Mouse (Mus musculus): ENCODE results near the gene Slitrk5.
"Not testable (repeated sequence)": the region's sequence is repeated elsewhere in the genome, so short reads cannot be mapped to it uniquely, and the experiment has no call there.

Gene Slitrk5

DNA sequence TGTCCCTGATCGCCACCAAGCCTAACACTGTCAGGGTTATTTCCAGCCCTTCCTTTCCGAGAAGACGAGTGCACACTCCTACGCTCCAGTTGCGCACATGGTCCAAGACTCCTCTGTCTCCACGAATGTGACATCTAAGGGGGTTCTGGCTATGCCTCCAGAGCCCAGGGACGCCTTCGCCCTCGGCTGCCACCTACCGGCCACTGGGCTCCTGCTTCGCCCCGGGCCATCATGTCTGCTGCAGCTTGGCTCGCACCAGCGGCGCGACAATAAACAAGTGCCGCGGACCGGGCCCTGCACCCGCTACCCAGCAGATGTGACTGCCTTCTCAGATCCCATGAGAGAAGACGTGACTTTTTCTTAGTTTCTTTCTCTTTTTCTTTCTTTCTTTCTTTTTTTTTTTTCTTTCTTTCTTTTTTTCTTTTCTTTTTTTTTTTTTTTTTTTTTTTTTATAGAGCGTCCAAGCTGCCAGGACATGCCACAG, at the start of gene Slitrk5:
TSS of gene Slitrk5 (plus strand) at position 434 of the 484 bp plus-strand sequence.
- DNase-seq (ENCODE audit: low read depth), result peak; percentile 64

DNA sequence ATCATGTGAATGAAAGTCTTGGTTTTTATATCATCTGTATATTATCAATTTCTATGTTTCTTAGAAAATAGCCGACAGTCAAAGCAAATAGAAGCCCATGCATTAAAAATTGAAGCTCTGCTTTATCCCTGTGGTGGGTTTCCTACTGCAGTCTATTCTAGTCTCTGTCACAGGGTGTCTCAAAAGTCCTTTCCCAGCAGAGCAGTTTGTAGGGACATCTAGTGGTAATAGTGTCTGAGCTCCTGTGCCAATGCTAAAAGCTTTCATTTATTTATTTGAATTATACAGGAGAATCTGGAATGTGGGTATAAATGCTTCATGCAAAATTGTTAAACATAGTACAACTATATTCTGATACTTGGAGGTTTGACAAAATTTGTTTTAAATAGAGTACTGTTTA, 2.0 kb upstream of the Slitrk5 start:
- no peak for DNase-seq (ENCODE audit: low read depth)

DNA sequence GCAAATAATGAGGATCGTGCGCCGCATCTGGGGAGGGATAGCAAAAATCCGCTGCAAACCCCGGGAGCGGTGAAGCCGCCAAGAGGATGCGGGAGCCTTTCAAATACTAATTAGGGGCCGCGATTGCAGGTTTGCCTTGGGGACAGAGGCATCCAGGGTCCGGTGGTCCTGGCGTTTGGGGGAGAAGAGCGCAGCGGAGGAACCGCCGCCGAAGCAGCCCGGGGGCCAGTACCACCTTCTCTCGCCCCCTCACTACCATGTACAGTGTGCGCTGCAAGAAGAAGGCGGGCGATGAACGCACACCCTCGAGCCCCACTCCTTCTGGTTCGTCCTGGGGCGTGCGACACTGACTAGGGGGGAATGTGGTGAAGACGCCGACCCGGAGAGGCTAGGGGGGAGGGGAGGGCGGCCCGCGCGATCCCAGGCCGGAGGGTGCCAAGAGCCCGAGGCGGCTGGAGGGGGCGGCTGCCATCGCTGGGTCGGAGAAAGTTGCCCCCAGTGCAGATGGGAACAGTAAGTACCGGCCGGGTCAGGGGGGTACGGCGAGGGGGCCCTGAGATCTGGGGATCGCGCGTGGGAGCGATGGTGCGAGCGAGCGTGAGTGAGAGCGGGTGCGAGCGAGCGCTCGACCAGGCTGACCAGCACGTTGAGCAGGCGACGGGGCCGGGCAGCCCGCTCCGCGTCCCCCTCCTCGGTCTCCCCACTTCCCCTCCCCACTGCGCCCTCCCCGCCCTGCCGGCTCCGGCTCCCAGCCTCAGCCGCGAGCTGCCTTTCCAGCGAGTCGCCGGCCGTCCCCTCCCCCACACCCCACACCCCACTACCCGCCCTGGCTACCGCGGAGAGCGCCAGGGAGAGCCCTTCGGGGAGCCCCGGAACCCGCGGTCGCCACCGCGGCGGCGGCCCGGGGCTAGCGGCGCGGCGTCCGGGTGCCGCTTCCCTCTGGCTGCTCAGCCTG, 591 bp downstream of the Slitrk5 start:
- DNase-seq (ENCODE audit: low read depth), result no peak

DNA sequence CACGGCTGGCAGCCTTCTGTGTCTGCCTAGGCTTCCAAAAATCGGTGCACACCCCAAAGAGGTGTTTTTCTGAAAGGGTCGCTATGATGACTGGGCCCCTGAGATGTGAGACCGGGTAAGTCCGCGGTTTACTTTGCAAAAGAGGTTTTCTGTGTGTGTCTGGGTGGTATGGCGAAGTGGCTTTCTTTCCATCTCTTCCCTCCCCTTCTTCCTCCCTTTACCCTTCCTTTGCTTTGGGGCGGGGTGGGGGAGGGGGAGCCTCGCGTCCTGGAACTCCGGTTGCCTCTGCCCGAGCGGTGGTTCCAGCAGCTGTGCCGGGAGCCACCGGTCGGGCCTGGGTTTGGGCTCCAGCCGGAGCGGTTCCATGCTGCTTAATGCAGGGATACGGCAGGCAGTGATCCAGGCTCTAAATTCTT, 1.3 kb downstream of the Slitrk5 start:
- DNase-seq (ENCODE audit: low read depth), result no peak

DNA sequence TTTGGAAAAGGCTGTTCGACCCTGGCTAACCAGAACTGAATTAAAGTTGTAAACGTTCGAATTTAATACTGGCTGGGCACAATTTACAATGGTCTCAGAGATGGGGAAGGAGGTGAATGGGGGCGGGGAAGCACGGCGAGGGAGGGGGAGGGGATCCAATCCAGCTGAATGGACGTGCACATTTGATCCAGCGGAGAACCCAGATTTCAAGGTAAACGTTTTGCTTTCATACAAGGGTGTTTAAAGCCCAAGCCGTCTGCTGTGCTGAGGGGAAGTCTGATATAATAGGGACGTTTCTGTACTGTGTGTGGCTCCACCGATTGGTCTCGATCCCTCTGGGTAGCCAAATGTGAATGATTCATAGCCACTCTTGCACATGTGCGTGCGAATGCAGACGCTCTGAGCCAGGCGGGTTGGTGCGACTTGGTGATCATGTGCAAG, 2.0 kb downstream of the Slitrk5 start:
- DNase-seq (ENCODE audit: low read depth), result no peak

DNA sequence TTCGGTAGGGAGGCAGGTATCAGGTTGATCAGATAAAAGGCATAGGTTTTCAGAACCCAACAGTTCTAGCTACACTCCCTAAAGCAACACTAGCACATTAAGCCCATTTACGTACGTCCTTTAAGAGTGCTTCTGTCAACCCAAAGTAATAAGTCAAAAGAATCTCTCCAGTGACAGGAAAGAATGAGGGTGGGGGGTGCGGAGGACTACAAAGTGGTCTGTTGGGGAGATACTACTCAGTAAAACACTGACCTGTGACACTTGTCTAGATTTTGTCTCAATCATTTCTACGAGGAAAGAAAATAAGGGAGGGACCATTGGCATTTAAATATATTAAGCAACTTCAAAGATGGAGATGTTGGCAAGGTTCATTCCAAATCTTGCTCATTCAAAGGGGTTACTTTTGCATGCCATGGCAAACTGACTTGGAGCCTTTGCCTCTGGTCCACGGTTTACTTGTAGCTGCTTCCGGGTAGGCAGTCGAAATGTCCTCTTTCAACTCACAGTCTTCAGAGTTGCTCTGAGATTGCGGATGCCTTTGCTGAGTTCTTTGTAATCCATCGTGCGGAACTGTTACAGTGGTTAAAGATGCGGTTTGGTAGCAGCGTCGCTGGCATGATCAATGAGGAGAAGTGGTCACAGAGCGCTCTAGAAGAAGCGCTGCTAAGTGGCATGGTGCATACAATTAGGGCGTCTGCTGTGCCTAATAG, 2.6 kb downstream of the Slitrk5 start:
- no peak for DNase-seq (ENCODE audit: low read depth)

DNA sequence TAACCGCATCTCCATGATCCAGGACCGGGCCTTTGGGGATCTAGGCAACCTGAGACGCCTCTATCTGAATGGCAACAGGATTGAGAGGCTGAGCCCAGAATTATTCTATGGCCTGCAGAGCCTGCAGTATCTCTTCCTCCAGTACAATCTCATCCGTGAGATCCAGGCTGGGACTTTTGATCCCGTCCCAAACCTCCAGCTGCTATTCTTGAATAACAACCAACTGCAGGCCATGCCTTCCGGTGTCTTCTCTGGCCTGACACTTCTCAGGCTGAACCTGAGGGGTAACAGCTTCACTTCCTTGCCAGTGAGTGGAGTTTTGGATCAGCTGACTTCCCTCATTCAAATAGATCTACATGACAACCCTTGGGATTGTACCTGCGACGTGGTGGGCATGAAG, 5.4 kb downstream of the Slitrk5 start:
- no peak for DNase-seq (ENCODE audit: low read depth)

DNA sequence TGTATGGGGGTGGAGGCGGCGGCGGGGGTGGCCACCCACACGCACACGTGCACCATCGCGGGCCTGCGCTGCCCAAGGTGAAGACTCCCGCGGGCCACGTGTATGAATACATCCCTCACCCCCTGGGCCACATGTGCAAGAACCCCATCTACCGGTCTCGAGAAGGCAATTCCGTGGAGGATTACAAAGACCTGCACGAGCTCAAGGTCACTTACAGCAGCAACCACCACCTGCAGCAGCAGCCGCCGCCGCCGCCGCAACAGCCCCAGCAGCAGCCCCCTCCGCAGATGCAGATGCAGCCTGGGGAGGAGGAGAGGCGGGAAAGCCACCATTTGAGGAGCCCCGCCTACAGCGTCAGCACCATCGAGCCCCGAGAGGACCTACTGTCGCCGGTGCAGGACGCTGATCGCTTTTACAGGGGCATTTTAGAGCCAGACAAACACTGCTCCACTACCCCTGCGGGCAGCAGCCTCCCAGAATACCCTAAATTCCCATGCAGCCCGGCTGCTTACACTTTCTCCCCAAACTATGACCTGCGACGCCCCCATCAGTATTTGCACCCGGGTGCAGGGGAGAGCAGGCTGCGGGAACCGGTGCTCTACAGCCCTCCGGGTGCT, 6.3 kb downstream of the Slitrk5 start:
- no peak for DNase-seq (ENCODE audit: low read depth)

DNA sequence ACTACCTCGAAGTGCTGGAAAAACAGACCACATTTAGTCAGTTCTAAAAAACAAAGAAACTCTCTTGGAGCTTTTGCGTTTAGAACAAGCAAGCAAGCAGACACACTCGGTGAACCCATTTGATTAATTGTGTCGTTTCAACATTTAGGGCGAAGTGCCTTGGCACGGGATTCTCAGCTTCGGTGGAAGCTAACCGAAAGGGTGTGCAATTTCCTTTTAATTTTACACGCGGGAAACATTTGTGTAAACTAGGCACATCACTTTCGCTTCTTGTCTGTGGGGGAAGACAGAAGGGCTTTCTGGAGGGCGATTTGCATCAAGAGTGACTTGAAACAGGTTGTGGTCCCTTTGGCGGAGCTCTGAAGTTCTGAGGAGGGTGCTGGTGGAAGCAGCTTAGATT, 6.9 kb downstream of the Slitrk5 start:
- no peak for DNase-seq (ENCODE audit: low read depth)

DNA sequence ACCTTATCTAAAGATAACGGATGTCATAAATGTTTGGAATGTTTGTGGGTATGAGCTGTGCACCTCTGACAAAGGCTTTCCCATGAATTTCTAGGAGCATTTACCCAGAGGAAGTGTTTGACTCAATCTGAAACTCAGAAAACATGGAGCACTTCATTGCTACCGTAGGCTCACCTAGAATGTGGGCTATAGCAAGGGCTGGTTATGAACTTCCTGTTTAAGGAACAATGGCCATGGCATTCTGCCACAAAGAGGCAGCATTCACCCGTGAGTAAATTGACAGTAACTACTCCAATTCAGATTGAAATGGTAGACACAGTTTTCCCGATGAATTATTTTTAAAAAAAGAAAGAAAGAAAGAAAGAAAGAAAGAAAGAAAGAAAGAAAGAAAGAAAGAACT, 8.6 kb downstream of the Slitrk5 start:
- DNase-seq (ENCODE audit: low read depth), result no peak

DNA sequence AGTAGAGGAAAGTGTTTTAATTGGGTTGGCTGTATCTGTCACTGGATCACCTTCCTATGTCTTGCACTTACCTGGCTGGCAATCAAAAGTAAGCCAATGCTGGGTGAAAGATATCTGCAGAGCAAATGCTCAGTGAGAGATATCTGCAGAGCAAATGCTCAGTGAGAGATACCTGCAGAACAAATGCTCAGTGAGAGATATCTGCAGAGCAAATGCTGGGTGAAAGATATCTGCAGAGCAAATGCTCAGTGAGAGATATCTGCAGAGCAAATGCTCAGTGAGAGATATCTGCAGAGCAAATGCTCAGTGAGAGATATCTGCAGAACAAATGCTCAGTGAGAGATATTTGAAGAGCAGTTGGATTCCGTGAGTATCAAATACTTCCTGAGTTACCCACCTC, 15.2 kb downstream of the Slitrk5 start:
- DNase-seq (ENCODE audit: low read depth), result not testable (repeated sequence)

DNA sequence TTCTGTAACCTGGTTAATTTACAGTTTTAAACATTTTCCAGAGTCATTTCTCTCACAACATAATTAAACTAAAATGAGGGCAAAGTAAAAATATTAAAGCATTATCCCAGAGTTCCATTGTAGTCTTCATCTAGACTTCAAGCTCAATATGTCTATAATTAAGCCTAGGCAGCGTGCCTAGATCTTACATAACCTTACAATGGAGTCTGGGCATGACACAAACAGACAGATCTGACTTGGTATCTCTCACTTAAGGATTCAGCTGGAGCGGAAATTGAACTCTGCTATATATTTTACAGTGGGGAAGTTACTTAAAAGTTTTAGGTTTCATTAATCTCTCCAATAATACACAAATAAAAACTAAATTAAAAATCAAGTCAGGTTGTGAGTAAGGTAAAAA, 54.9 kb downstream of the Slitrk5 start:
- no peak for DNase-seq (ENCODE audit: low read depth)
